ENCODE assay signal across 12 mouse cellular contexts in the genomic region with DNA sequence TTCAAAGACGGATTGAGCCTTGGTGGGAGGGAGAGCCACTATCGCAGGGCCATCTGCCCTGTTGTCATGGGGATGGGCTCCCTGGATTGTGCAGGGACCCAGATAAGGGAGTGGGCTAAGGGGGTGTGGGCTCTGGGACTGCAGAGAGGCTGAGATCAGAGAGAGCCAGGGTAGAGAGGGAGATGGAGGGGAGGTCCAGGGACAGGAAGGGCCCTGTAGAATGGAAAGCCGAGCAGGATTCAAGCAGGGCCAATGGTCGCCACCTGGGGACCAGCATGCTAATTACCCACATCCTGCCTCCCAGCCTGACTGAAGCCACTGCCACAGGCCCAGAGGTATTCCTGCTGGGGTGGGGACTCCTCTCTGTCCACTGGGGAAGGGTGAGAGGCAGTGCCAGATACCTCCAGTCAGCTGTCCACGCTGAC. TPM values are rescaled to one million over a fixed set of nuclear protein-coding genes. Genes with fewer than 3 reads are reported as not detected.
DNase-seq lines count a peak whose midpoint lies in the region; ATAC-seq lines count a peak whose summit lies in the region.
"Had no signal": no experiment of that assay in that cellular context is flagged by ENCODE, and none has a peak within 500 bp of the region (broad histone marks: within the 10 kb centered on the region; RNA-seq: fewer than 3 reads in every experiment).

No protein-coding gene starts in this region.

- H3K4me3 ChIP-seq in kidney, embryonic 14.5 days (ENCODE audit: low read length): no peak overlapping the region
- H3K4me3 ChIP-seq in forebrain, embryonic 14.5 days (ENCODE audit: low read depth, low read length): no peak overlapping the region
- H3K4me3 ChIP-seq in midbrain, embryonic 10.5 days: no peak overlapping the region

- H3K4me2 ChIP-seq in kidney, embryonic 14.5 days (replicated peaks; ENCODE audit: low read depth, low read length): no peak overlapping the region
- no peak overlapping the region for H3K4me2 ChIP-seq in forebrain, embryonic 14.5 days (ENCODE audit: low read length)
- H3K4me2 ChIP-seq: heart, embryonic 11.5 days had no signal

- no peaks in the 10 kb centered on the region for H3K27me3 ChIP-seq in kidney, embryonic 14.5 days (ENCODE audit: control insufficient read depth, insufficient read depth, low read length)
- H3K27me3 ChIP-seq in forebrain, embryonic 14.5 days (replicated peaks; ENCODE audit: control insufficient read depth, insufficient read depth, low read length): no peaks in the 10 kb centered on the region
- peaks cover 44% of the 10 kb centered on the region for H3K27me3 ChIP-seq in midbrain, embryonic 10.5 days (ENCODE audit: low read depth, poor library complexity, severe bottlenecking)

- no peak overlapping the region for H3K9ac ChIP-seq in kidney, embryonic 14.5 days (ENCODE audit: low read depth, low read length)
- H3K9ac ChIP-seq in forebrain, embryonic 14.5 days (ENCODE audit: low read length): no peak overlapping the region

- 7% methylated on average over 5 of the region's 5 CpGs for WGBS in kidney, embryonic 14.5 days
- WGBS in forebrain, embryonic 14.5 days: 19% methylated on average over 5 of the region's 5 CpGs
- 17% methylated on average over 5 of the region's 5 CpGs for WGBS in midbrain, embryonic 10.5 days

- peak; percentile 54; the same call in 1 of the 2 replicates for ATAC-seq in kidney, embryonic 14.5 days (ENCODE audit: low FRiP score, low TSS enrichment)
- ATAC-seq in forebrain, embryonic 14.5 days: peak; percentile 44; the same call in 1 of the 2 replicates
- no peak for ATAC-seq in activated CD4-positive, CD25-positive, alpha-beta regulatory T cell, adult 4 months

- no peaks in the 10 kb centered on the region for H3K36me3 ChIP-seq in kidney, embryonic 14.5 days (ENCODE audit: control insufficient read depth, insufficient read depth, low read length)
- H3K36me3 ChIP-seq in forebrain, embryonic 14.5 days (ENCODE audit: control insufficient read depth, insufficient read depth, low read length): no peaks in the 10 kb centered on the region
- H3K36me3 ChIP-seq in midbrain, embryonic 10.5 days: no peaks in the 10 kb centered on the region

- DNase-seq in kidney, adult 8-10 months: no peak
- peak; percentile 77 for DNase-seq in MN1 (ENCODE audit: low spot score)
- DNase-seq in forebrain, embryonic 14.5 days (ENCODE audit: low spot score): no peak
- peak; percentile 41 for DNase-seq in midbrain, embryonic 10.5 days (ENCODE audit: low spot score)
- DNase-seq in thymus, postnatal 4 days: no peak
- DNase-seq in heart, postnatal 4 days: no peak
- DNase-seq: kidney, postnatal 25 days; left cerebral cortex, postnatal 4 days; thymus, adult 18-20 months had no signal

- no peak overlapping the region for H3K27ac ChIP-seq in kidney, embryonic 14.5 days (ENCODE audit: low read depth, low read length)
- no peak overlapping the region for H3K27ac ChIP-seq in forebrain, embryonic 14.5 days (ENCODE audit: low read depth, low read length)
- no peak overlapping the region; the same call in 1 of the 2 replicates for H3K27ac ChIP-seq in midbrain, embryonic 10.5 days (replicated peaks)

- no peaks in the 10 kb centered on the region for H3K9me3 ChIP-seq in kidney, embryonic 14.5 days (ENCODE audit: control insufficient read depth, low read length)
- H3K9me3 ChIP-seq in forebrain, embryonic 14.5 days (replicated peaks; ENCODE audit: control insufficient read depth, low read length): no peaks in the 10 kb centered on the region
- H3K9me3 ChIP-seq in midbrain, embryonic 10.5 days (replicated peaks): no peaks in the 10 kb centered on the region

- peaks cover 4% of the 10 kb centered on the region; the same call in 1 of the 2 replicates for H3K4me1 ChIP-seq in kidney, embryonic 14.5 days (ENCODE audit: control insufficient read depth, insufficient read depth, low read length)
- 0 out of 2 replicates have a peak, but pooled peaks cover 3% of the 10 kb centered on the region for H3K4me1 ChIP-seq in forebrain, embryonic 14.5 days (ENCODE audit: control insufficient read depth, insufficient read depth, low read length)
- peaks cover 50% of the 10 kb centered on the region for H3K4me1 ChIP-seq in midbrain, embryonic 10.5 days

RNA-seq across cellular contexts. Expression of a gene that starts 4.5 kb away (rescaled TPM):
- not detected in 2 replicates for polyA plus RNA-seq in kidney, embryonic 14.5 days (2014; fragmentation: Nextera tagmentation; extraction: Ambion mirVana)
- polyA plus RNA-seq in forebrain, embryonic 14.5 days (2014; fragmentation: Nextera tagmentation; extraction: Ambion mirVana): not detected in 2 replicates
- not detected in 2 replicates for polyA plus RNA-seq in midbrain, embryonic 10.5 days (2016; fragmentation: Nextera tagmentation; extraction: Ambion mirVana)
- not detected for total RNA-seq in heart, postnatal 4 days (2021)
- polyA plus RNA-seq in activated CD4-positive, CD25-positive, alpha-beta regulatory T cell, adult 4 months (2017; shearing (Covaris generic)): not detected
- total RNA-seq: left cerebral cortex, postnatal 4 days had no signal
- polyA plus RNA-seq: heart, embryonic 11.5 days had no signal

RNA-seq across cellular contexts. Expression of a gene that starts 32.9 kb away (rescaled TPM):
- polyA plus RNA-seq in kidney, embryonic 14.5 days (2014; fragmentation: Nextera tagmentation; extraction: Ambion mirVana): 27.2 and 44.6 TPM in 2 replicates
- polyA plus RNA-seq in forebrain, embryonic 14.5 days (2014; fragmentation: Nextera tagmentation; extraction: Ambion mirVana): 1.5 and 1.6 TPM in 2 replicates
- 19.3 and 36.1 TPM in 2 replicates for polyA plus RNA-seq in midbrain, embryonic 10.5 days (2016; fragmentation: Nextera tagmentation; extraction: Ambion mirVana)
- total RNA-seq in heart, postnatal 4 days (2021): 10 to 100 TPM; 15.2 to 16.8 TPM
- polyA plus RNA-seq in activated CD4-positive, CD25-positive, alpha-beta regulatory T cell, adult 4 months (2017; shearing (Covaris generic)): not detected

Comparison
In these comparisons a context has a peak if more than half of its experiments do, and no peak if none do; other contexts are left out.
1. DNase-seq: peak in MN1 (single experiment) and midbrain, embryonic 10.5 days (single experiment); none in kidney, adult 8-10 months (0 of 2), forebrain, embryonic 14.5 days (single experiment), thymus, postnatal 4 days (single experiment) and heart, postnatal 4 days (single experiment).